Mouse (Mus musculus): ENCODE measurements around the gene Rbbp4. TPM values are rescaled to one million over a fixed set of nuclear protein-coding genes. Genes with fewer than 3 reads are reported as not detected.

The Rbbp4 gene
- total and polyA plus RNA-seq, 2 experiments from 2014 or later, result 83.2 to 234 TPM

- Histone ChIP-seq H3K4me1 (ENCODE audit: insufficient read depth, low read length) (no peaks in the 10 kb centered on the region), H3K4me2 (ENCODE audit: low read depth, low read length) (no peak overlapping the region), H3K9ac (replicated peaks; ENCODE audit: low read length) (no peak overlapping the region), H3K4me3 (ENCODE audit: low read length) (no peak overlapping the region), H3K27me3 (ENCODE audit: insufficient read depth, low read length) (no peaks in the 10 kb centered on the region), H3K36me3 (ENCODE audit: insufficient read depth, low read length) (no peaks in the 10 kb centered on the region), H3K27ac (no peak overlapping the region), H3K9me3 (ENCODE audit: low read length) (no peaks in the 10 kb centered on the region)
- peak; percentile 39 for DNase-seq (ENCODE audit: low spot score)
- TF ChIP-seq CTCF (IDR thresholded peaks at IDR 0.05; ENCODE audit: low read depth), result no peak
- 37% methylated on average over 19 of the region's 19 CpGs for WGBS
- ATAC-seq, result 0 out of 2 replicates have a peak, but pooled peaks have one; percentile 21
Measured at GRCm38 (mm10) chr4:129263225-129264021, 71.7 kb downstream of the Rbbp4 start.

GRCm38 (mm10) chr4:129261196-129261595 lies 74.0 kb downstream of the Rbbp4 start, which contains the start of gene C77080:
TSS of gene C77080 (minus strand) at chr4:129261404.
- Histone ChIP-seq H3K36me3 (ENCODE audit: insufficient read depth, low read length) (no peaks in the 10 kb centered on the region), H3K4me2 (ENCODE audit: low read depth, low read length) (no peak within 1 kb of the TSS), H3K4me1 (ENCODE audit: insufficient read depth, low read length) (peaks cover 5% of the 10 kb centered on the region; the same call in 1 of the 2 replicates), H3K9ac (replicated peaks; ENCODE audit: low read length) (no peak within 1 kb of the TSS), H3K27me3 (ENCODE audit: insufficient read depth, low read length) (no peaks in the 10 kb centered on the region), H3K27ac (no peak within 1 kb of the TSS), H3K4me3 (ENCODE audit: low read length) (no peak within 1 kb of the TSS), H3K9me3 (ENCODE audit: low read length) (no peaks in the 10 kb centered on the region)
- ATAC-seq (no peak), DNase-seq (ENCODE audit: low spot score) (no peak)
- TF ChIP-seq CTCF (IDR thresholded peaks at IDR 0.05; ENCODE audit: low read depth), result no peak
- 0% methylated on average over 2 of the region's 4 CpGs for WGBS

GRCm38 (mm10) chr4:129260678-129261077 lies 74.5 kb downstream of the Rbbp4 start:
- Histone ChIP-seq H3K36me3 (ENCODE audit: insufficient read depth, low read length) (no peaks in the 10 kb centered on the region), H3K9me3 (ENCODE audit: low read length) (no peaks in the 10 kb centered on the region), H3K4me1 (ENCODE audit: insufficient read depth, low read length) (peaks cover 5% of the 10 kb centered on the region; the same call in 1 of the 2 replicates), H3K4me2 (ENCODE audit: low read depth, low read length) (no peak overlapping the region), H3K4me3 (ENCODE audit: low read length) (no peak overlapping the region), H3K27me3 (ENCODE audit: insufficient read depth, low read length) (no peaks in the 10 kb centered on the region), H3K27ac (no peak overlapping the region), H3K9ac (replicated peaks; ENCODE audit: low read length) (no peak overlapping the region)
- ATAC-seq, result no peak
- DNase-seq (ENCODE audit: low spot score), result peak; percentile 25
- no peak for TF ChIP-seq CTCF (IDR thresholded peaks at IDR 0.05; ENCODE audit: low read depth)
- WGBS, result 14% methylated on average over 6 of the region's 6 CpGs

- no peak overlapping the region for H3K27ac ChIP-seq
- TF ChIP-seq CTCF (IDR thresholded peaks at IDR 0.05; ENCODE audit: low read depth), result no peak
- H3K4me2 ChIP-seq (ENCODE audit: low read depth, low read length), result no peak overlapping the region
- no peak overlapping the region for H3K4me3 ChIP-seq (ENCODE audit: low read length)
- DNase-seq (ENCODE audit: low spot score), result no peak
- WGBS, result 56% methylated on average over 4 of the region's 4 CpGs
- H3K36me3 ChIP-seq (ENCODE audit: insufficient read depth, low read length), result no peaks in the 10 kb centered on the region
- no peak for ATAC-seq
- no peak overlapping the region for H3K9ac ChIP-seq (replicated peaks; ENCODE audit: low read length)
- H3K4me1 ChIP-seq (ENCODE audit: insufficient read depth, low read length), result peaks cover 5% of the 10 kb centered on the region; the same call in 1 of the 2 replicates
- H3K27me3 ChIP-seq (ENCODE audit: insufficient read depth, low read length), result no peaks in the 10 kb centered on the region
- H3K9me3 ChIP-seq (ENCODE audit: low read length), result no peaks in the 10 kb centered on the region
Measured at GRCm38 (mm10) chr4:129259101-129259500, 76.1 kb downstream of the Rbbp4 start.

Small RNA genes lying within 50 kb of the gene (microRNA-seq; reads per million reads assigned to microRNA genes)
- gene Gm22994, result 0 reads per million in 2 experiments

Other genes with a start within 250 kb of the Rbbp4 start
- gene Tmem54, start 229.8 kb downstream of the Rbbp4 start, total RNA-seq (2014; rRNA removed), result not detected in 2 replicates
- gene Tmem54, start 229.8 kb downstream of the Rbbp4 start, polyA plus RNA-seq (2015; fragmentation: Nextera tagmentation; extraction: Ambion mirVana), result 0.19 and 0.39 TPM in 2 replicates
- gene Hpca, start 213.3 kb downstream of the Rbbp4 start, total RNA-seq (2014; rRNA removed), result 270 and 290 TPM in 2 replicates
- gene Hpca, start 213.3 kb downstream of the Rbbp4 start, polyA plus RNA-seq (2015; fragmentation: Nextera tagmentation; extraction: Ambion mirVana), result 179 and 202 TPM in 2 replicates
- gene Fndc5, start 198.4 kb downstream of the Rbbp4 start, total RNA-seq (2014; rRNA removed), result 33.5 and 38.4 TPM in 2 replicates
- gene Fndc5, start 198.4 kb downstream of the Rbbp4 start, polyA plus RNA-seq (2015; fragmentation: Nextera tagmentation; extraction: Ambion mirVana), result 19.6 and 20.1 TPM in 2 replicates
- gene S100pbp, start 145.6 kb downstream of the Rbbp4 start, total RNA-seq (2014; rRNA removed), result 35.9 and 36.8 TPM in 2 replicates
- 16.2 and 16.9 TPM in 2 replicates for gene S100pbp, start 145.6 kb downstream of the Rbbp4 start, polyA plus RNA-seq (2015; fragmentation: Nextera tagmentation; extraction: Ambion mirVana)
- gene Yars, start 145.6 kb downstream of the Rbbp4 start, total RNA-seq (2014; rRNA removed), result 56.0 and 79.6 TPM in 2 replicates
- gene Yars, start 145.6 kb downstream of the Rbbp4 start, polyA plus RNA-seq (2015; fragmentation: Nextera tagmentation; extraction: Ambion mirVana), result 101 and 102 TPM in 2 replicates
- gene C77080, start 74.0 kb downstream of the Rbbp4 start, total RNA-seq (2014; rRNA removed), result 23.1 and 29.0 TPM in 2 replicates
- gene C77080, start 74.0 kb downstream of the Rbbp4 start, polyA plus RNA-seq (2015; fragmentation: Nextera tagmentation; extraction: Ambion mirVana), result 4.9 and 5.3 TPM in 2 replicates
- gene Sync, start 47.8 kb downstream of the Rbbp4 start, total RNA-seq (2014; rRNA removed), result 1.9 and 3.3 TPM in 2 replicates
- 1.9 and 2.0 TPM in 2 replicates for gene Sync, start 47.8 kb downstream of the Rbbp4 start, polyA plus RNA-seq (2015; fragmentation: Nextera tagmentation; extraction: Ambion mirVana)
- gene Zbtb8os, start 325 bp upstream of the Rbbp4 start, total RNA-seq (2014; rRNA removed), result 4.3 and 5.7 TPM in 2 replicates
- 23.5 and 27.4 TPM in 2 replicates for gene Zbtb8os, start 325 bp upstream of the Rbbp4 start, polyA plus RNA-seq (2015; fragmentation: Nextera tagmentation; extraction: Ambion mirVana)
- 26.9 and 29.6 TPM in 2 replicates for gene Zbtb8a, start 42.7 kb upstream of the Rbbp4 start, total RNA-seq (2014; rRNA removed)
- 14.9 and 15.3 TPM in 2 replicates for gene Zbtb8a, start 42.7 kb upstream of the Rbbp4 start, polyA plus RNA-seq (2015; fragmentation: Nextera tagmentation; extraction: Ambion mirVana)
- 9.7 and 15.3 TPM in 2 replicates for gene Zbtb8b, start 105.5 kb upstream of the Rbbp4 start, total RNA-seq (2014; rRNA removed)
- gene Zbtb8b, start 105.5 kb upstream of the Rbbp4 start, polyA plus RNA-seq (2015; fragmentation: Nextera tagmentation; extraction: Ambion mirVana), result 11.3 and 12.9 TPM in 2 replicates
- 55.2 and 60.6 TPM in 2 replicates for gene Bsdc1, start 126.2 kb upstream of the Rbbp4 start, total RNA-seq (2014; rRNA removed)
- 25.3 and 27.1 TPM in 2 replicates for gene Bsdc1, start 126.2 kb upstream of the Rbbp4 start, polyA plus RNA-seq (2015; fragmentation: Nextera tagmentation; extraction: Ambion mirVana)
- gene Tssk3, start 155.7 kb upstream of the Rbbp4 start, total RNA-seq (2014; rRNA removed), result not detected in 2 replicates
- 1.1 and 1.3 TPM in 2 replicates for gene Tssk3, start 155.7 kb upstream of the Rbbp4 start, polyA plus RNA-seq (2015; fragmentation: Nextera tagmentation; extraction: Ambion mirVana)
- 3.9 TPM in 1 of 2 replicates, not detected in the other for gene Fam229a, start 155.8 kb upstream of the Rbbp4 start, total RNA-seq (2014; rRNA removed)
- 3.0 and 3.1 TPM in 2 replicates for gene Fam229a, start 155.8 kb upstream of the Rbbp4 start, polyA plus RNA-seq (2015; fragmentation: Nextera tagmentation; extraction: Ambion mirVana)
- 1,438 and 1,538 TPM in 2 replicates for gene Marcksl1, start 178.2 kb upstream of the Rbbp4 start, total RNA-seq (2014; rRNA removed)
- gene Marcksl1, start 178.2 kb upstream of the Rbbp4 start, polyA plus RNA-seq (2015; fragmentation: Nextera tagmentation; extraction: Ambion mirVana), result 1,583 and 1,620 TPM in 2 replicates
- 20.7 and 38.0 TPM in 2 replicates for gene Hdac1, start 207.3 kb upstream of the Rbbp4 start, total RNA-seq (2014; rRNA removed)
- 56.6 and 62.1 TPM in 2 replicates for gene Hdac1, start 207.3 kb upstream of the Rbbp4 start, polyA plus RNA-seq (2015; fragmentation: Nextera tagmentation; extraction: Ambion mirVana)
- gene Lck, start 238.3 kb upstream of the Rbbp4 start, total RNA-seq (2014; rRNA removed), result 10.1 and 12.5 TPM in 2 replicates
- gene Lck, start 238.3 kb upstream of the Rbbp4 start, polyA plus RNA-seq (2015; fragmentation: Nextera tagmentation; extraction: Ambion mirVana), result 12.2 and 13.0 TPM in 2 replicates
- not detected in 2 replicates for gene Fam167b, start 243.2 kb upstream of the Rbbp4 start, total RNA-seq (2014; rRNA removed)
- gene Fam167b, start 243.2 kb upstream of the Rbbp4 start, polyA plus RNA-seq (2015; fragmentation: Nextera tagmentation; extraction: Ambion mirVana), result 0.33 and 0.48 TPM in 2 replicates

Data from hindbrain, postnatal 0 days (tissue).